8 mouse cellular contexts compared by ENCODE assay signal in genomic region chr10:60003213-60003752, GRCm38 (mm10). TPM values are rescaled to one million over a fixed set of nuclear protein-coding genes. Genes with fewer than 3 reads are reported as not detected.
A peak's percentile ranks its signal among the peaks of the same experiment; 100 is the strongest.
DNase-seq lines count a peak whose midpoint lies in the region; ATAC-seq and TF ChIP-seq lines count a peak whose summit lies in the region.

No protein-coding gene starts in this region.

- peaks cover 24% of the 10 kb centered on the region for H3K4me1 ChIP-seq in heart, embryonic 13.5 days
- peaks cover 21% of the 10 kb centered on the region for H3K4me1 ChIP-seq in hindbrain, embryonic 10.5 days (replicated peaks)
- peaks cover 22% of the 10 kb centered on the region for H3K4me1 ChIP-seq in midbrain, embryonic 10.5 days

- POLR2A ChIA-PET in Patski (lab: Charles Lee): interaction anchor here (0.6 to 1.4 kb wide), 4 partner anchors 12 to 108 kb away, joined by 3 to 6 read pairs (median 4); no protein-coding TSS in a partner anchor

- peak overlapping the region; percentile 92 for H3K4me2 ChIP-seq in heart, embryonic 13.5 days

- in situ Hi-C loops in Patski (cut with MboI; ENCODE audit: low pct_unique_long_range_greater_than_20kb): no loop called here

- no peak; the same call in 1 of the 2 replicates for ATAC-seq in heart, embryonic 13.5 days (ENCODE audit: extremely low read depth, insufficient number of reproducible peaks, low FRiP score, low TSS enrichment)
- ATAC-seq in Patski: peak; percentile 37
- no peak for ATAC-seq in CD4-positive, CD25-positive, alpha-beta regulatory T cell, adult 4 months

- WGBS in heart, embryonic 13.5 days: under 1% methylated on average over 21 of the region's 21 CpGs
- under 1% methylated on average over 21 of the region's 21 CpGs for WGBS in hindbrain, embryonic 10.5 days
- under 1% methylated on average over 21 of the region's 21 CpGs for WGBS in midbrain, embryonic 10.5 days

- no peaks in the 10 kb centered on the region for H3K27me3 ChIP-seq in heart, embryonic 13.5 days (replicated peaks)
- no peaks in the 10 kb centered on the region for H3K27me3 ChIP-seq in Patski
- H3K27me3 ChIP-seq in hindbrain, embryonic 10.5 days (ENCODE audit: insufficient read depth, poor library complexity, severe bottlenecking): no peaks in the 10 kb centered on the region
- no peaks in the 10 kb centered on the region for H3K27me3 ChIP-seq in midbrain, embryonic 10.5 days (ENCODE audit: low read depth, poor library complexity, severe bottlenecking)

- TF ChIP-seq CTCF in Patski (IDR thresholded peaks at IDR 0.05): peak; percentile 18

- peak overlapping the region; percentile 60 for H3K4me3 ChIP-seq in heart, embryonic 13.5 days
- peak overlapping the region; percentile 75 for H3K4me3 ChIP-seq in hindbrain, embryonic 10.5 days
- H3K4me3 ChIP-seq in midbrain, embryonic 10.5 days: peak overlapping the region; percentile 76

- no peaks in the 10 kb centered on the region for H3K9me3 ChIP-seq in heart, embryonic 13.5 days
- no peaks in the 10 kb centered on the region for H3K9me3 ChIP-seq in hindbrain, embryonic 10.5 days
- H3K9me3 ChIP-seq in midbrain, embryonic 10.5 days (replicated peaks): no peaks in the 10 kb centered on the region

- H3K36me3 ChIP-seq in heart, embryonic 13.5 days: peaks cover 36% of the 10 kb centered on the region
- H3K36me3 ChIP-seq in hindbrain, embryonic 10.5 days: peaks cover 37% of the 10 kb centered on the region
- peaks cover 29% of the 10 kb centered on the region for H3K36me3 ChIP-seq in midbrain, embryonic 10.5 days

- CTCF ChIA-PET in Patski (lab: Charles Lee): interaction anchor here (0.6 kb wide), 1 partner anchor 109 kb away, joined by 3 read pairs; no protein-coding TSS in a partner anchor

- no peak for DNase-seq in heart, postnatal 4 days
- DNase-seq in Patski (ENCODE audit: low read depth, low spot score): no peak
- DNase-seq in hindbrain, embryonic 10.5 days (ENCODE audit: low spot score): no peak
- DNase-seq in midbrain, embryonic 10.5 days (ENCODE audit: low spot score): no peak
- no peak for DNase-seq in spleen, postnatal 4 days (ENCODE audit: low spot score in 2 of 2)
- DNase-seq in left cerebral cortex, postnatal 4 days: no peak

- intact Hi-C loops in left cerebral cortex, postnatal 4 days (cut with DNase I): loop anchor here (5.0 to 10.0 kb wide), 3 partner anchors 104 to 242 kb away; partner anchors contain the start of gene Spock2

- peak overlapping the region; percentile 96 for H3K27ac ChIP-seq in heart, embryonic 13.5 days (replicated peaks)
- peak overlapping the region; percentile 98 for H3K27ac ChIP-seq in hindbrain, embryonic 10.5 days
- peak overlapping the region; percentile 97 for H3K27ac ChIP-seq in midbrain, embryonic 10.5 days (replicated peaks)

- peak overlapping the region; percentile 86 for H3K9ac ChIP-seq in heart, embryonic 13.5 days

RNA-seq across cellular contexts. Expression of gene Anapc16, which starts 0.3 kb away (rescaled TPM):
- 84.7 and 93.3 TPM in 2 replicates for polyA plus RNA-seq in heart, embryonic 13.5 days (2015; fragmentation: Nextera tagmentation; extraction: Ambion mirVana)
- total RNA-seq in heart, postnatal 4 days (2021): 10 to 100 TPM; 70.5 to 73.5 TPM
- 67.8 TPM for polyA plus RNA-seq in Patski (2021)
- 111 and 114 TPM in 2 replicates for polyA plus RNA-seq in hindbrain, embryonic 10.5 days (2016; fragmentation: Nextera tagmentation; extraction: Ambion mirVana)
- polyA plus RNA-seq in midbrain, embryonic 10.5 days (2016; fragmentation: Nextera tagmentation; extraction: Ambion mirVana): 111 and 113 TPM in 2 replicates
- total RNA-seq in left cerebral cortex, postnatal 4 days (2021): 10 to 100 TPM; 60.2 to 60.8 TPM
- 100 to 1,000 TPM in 1 of 2 experiments, 10 to 100 TPM in 1; 82.2 to 102 TPM for polyA plus RNA-seq in CD4-positive, CD25-positive, alpha-beta regulatory T cell, adult 4 months (2017; shearing (Covaris generic))

RNA-seq across cellular contexts. Expression of gene Ascc1, which starts 0.7 kb away (rescaled TPM):
- 33.8 and 37.9 TPM in 2 replicates for polyA plus RNA-seq in heart, embryonic 13.5 days (2015; fragmentation: Nextera tagmentation; extraction: Ambion mirVana)
- 10 to 100 TPM; 20.2 to 22.0 TPM for total RNA-seq in heart, postnatal 4 days (2021)
- 34.4 TPM for polyA plus RNA-seq in Patski (2021)
- polyA plus RNA-seq in hindbrain, embryonic 10.5 days (2016; fragmentation: Nextera tagmentation; extraction: Ambion mirVana): 35.8 and 37.0 TPM in 2 replicates
- polyA plus RNA-seq in midbrain, embryonic 10.5 days (2016; fragmentation: Nextera tagmentation; extraction: Ambion mirVana): 34.4 and 35.5 TPM in 2 replicates
- 10 to 100 TPM; 25.8 to 27.1 TPM for total RNA-seq in left cerebral cortex, postnatal 4 days (2021)
- polyA plus RNA-seq in CD4-positive, CD25-positive, alpha-beta regulatory T cell, adult 4 months (2017; shearing (Covaris generic)): 10 to 100 TPM; 57.8 to 61.3 TPM

RNA-seq across cellular contexts. Expression of gene Ddit4, which starts 51.6 kb away (rescaled TPM):
- polyA plus RNA-seq in heart, embryonic 13.5 days (2015; fragmentation: Nextera tagmentation; extraction: Ambion mirVana): 19.7 and 24.5 TPM in 2 replicates
- 10 to 100 TPM; 31.4 to 36.9 TPM for total RNA-seq in heart, postnatal 4 days (2021)
- polyA plus RNA-seq in Patski (2021): 63.9 TPM
- 37.5 and 37.6 TPM in 2 replicates for polyA plus RNA-seq in hindbrain, embryonic 10.5 days (2016; fragmentation: Nextera tagmentation; extraction: Ambion mirVana)
- 31.8 and 31.9 TPM in 2 replicates for polyA plus RNA-seq in midbrain, embryonic 10.5 days (2016; fragmentation: Nextera tagmentation; extraction: Ambion mirVana)
- 10 to 100 TPM; 50.6 to 52.2 TPM for total RNA-seq in left cerebral cortex, postnatal 4 days (2021)
- 10 to 100 TPM; 16.6 to 32.8 TPM for polyA plus RNA-seq in CD4-positive, CD25-positive, alpha-beta regulatory T cell, adult 4 months (2017; shearing (Covaris generic))
